Mouse (Mus musculus): Measurements from ENCODE around the gene Zdhhc7.
A peak's percentile ranks its signal among the peaks of the same experiment; 100 is the strongest.

Gene Zdhhc7

DNA sequence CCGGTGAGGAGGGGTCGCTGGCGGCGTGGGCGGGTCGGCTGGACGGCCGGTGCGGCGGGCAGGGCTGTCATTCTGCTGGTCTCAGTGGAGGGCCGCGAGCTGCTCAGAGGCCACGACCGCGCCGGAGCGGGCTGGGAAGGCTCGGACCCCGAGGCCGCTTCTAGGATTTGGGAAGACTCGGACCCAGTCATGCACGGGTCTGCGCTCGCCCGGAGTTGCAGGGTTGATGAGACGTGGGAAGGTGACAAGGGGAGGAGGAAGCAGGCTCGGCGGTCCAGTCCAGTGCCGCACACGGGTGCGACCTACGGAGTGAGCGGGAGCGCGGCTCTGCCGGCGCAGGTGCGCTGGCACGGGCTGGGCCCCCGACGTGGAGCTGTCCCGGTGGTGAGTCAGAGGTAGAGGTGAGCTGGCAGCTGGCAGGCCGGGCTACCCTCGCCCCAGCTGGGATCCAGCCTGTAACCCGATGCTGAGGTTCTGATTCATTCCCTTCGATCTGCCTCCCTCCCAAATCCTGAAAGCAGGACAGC is 13.1 kb upstream of the Zdhhc7 start:
- DNase-seq (ENCODE audit: low spot score in 2 of 2) = peak in 1 of 2 experiments; percentile 26

DNA sequence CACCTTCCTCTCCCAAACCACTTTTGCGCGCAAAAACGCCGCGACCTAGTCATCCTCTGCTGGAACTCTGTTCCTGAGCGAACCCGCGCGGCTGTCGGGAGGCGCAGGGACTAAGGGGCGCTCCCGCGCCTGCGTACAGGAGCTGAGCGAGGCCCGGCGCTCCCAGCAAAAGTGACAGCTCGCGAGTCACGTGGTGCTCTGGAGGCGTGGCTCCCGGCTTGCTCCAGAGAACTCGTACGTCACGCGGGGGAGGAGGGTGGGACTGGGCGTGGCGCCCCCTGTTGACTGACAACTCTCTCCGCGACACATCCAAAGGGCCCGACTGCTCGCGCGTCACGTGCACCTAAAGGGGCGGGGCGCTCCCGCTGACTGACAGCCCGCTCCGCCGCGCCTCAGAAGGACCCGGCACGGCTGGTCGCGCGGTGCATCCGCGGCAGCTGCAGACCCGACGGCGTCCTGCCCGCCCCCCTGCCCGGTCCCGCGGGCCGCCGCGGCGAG is 12.5 kb upstream of the Zdhhc7 start, which contains the start of gene 6430548M08Rik:
TSS of gene 6430548M08Rik (plus strand) at position 395 of the 498 bp plus-strand sequence.
- peak; percentile 100 for DNase-seq (ENCODE audit: low spot score in 2 of 2)

DNA sequence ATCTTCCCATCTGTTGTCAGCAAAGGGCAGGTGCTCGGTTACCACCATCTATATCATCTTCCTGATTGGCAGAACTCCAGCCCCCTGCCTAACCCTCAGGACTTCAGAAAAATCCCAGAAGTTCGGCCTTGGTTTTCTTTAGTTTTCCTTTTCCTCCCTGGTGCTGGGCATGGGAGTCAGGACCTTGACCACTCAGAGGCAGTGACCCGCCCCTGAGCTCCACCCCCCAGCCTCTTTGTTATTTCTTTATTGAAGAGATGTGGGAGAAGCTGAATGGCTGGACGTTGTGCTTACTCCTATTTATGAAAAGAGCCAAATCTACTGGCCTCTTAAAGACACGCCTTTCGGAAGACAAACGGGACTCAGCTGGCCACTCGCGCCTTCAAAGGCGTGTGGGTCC is 12.0 kb upstream of the Zdhhc7 start:
- DNase-seq (ENCODE audit: low spot score in 2 of 2) = no peak

DNA sequence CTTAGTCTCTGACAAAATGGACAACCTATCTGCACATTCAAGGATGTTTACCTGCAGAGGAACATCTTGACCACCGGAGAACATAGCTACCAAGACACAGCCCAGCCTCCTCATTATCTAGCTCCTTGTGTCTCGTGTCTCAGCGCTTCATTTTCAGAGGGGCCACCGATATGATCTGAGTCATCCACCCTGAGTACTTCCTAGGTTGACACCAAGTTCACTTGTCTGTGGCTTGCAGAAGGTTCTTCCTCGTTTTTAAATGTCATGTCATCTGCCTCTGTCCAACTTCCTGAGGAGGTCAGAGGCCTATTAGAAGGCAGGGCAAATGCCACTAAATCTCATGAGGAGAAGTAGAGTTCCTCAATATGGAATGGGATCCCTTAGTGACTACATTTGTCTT is 11.3 kb upstream of the Zdhhc7 start:
- DNase-seq (ENCODE audit: low spot score in 2 of 2) = no peak

DNA sequence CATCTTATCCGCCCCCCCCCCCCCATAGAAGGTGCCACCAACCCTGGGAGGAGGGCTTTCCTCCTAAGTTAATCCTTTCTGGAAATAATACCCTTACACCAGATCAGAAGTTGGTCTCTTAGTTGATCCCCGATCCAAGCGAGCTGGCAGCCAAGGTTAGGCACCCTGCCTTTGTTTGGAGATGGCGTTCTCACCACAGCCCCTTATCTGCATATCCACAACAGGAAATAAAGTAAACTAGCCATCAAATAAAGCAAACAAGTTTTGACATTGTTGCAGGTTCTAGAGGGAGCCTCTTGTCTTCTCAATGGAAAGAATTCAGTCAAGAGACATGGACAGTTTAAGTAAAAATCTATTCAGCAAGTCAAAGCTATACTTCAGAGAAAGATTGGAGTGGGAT is 10.1 kb upstream of the Zdhhc7 start:
- no peak for DNase-seq (ENCODE audit: low spot score in 2 of 2)

DNA sequence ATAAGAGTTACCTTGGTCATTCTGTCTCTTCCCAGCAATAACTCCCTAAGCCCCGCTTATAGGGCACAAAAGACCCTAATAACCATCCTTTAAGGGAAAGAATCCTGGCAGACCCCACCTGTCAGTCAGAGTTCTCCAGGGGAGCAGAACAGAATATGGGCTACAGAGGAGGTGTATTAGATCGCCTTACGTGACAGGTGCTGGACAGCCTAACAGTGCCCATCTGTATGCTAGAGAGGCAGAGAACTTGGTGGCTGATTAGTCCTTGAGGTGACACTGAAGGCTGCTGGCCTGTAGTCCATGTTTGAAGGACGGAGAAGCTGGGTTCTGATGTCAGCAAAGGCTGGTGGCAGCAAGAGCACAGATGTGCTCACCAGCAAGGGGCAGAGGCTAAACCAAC is 9.7 kb upstream of the Zdhhc7 start:
- DNase-seq (ENCODE audit: low spot score in 2 of 2) = no peak

DNA sequence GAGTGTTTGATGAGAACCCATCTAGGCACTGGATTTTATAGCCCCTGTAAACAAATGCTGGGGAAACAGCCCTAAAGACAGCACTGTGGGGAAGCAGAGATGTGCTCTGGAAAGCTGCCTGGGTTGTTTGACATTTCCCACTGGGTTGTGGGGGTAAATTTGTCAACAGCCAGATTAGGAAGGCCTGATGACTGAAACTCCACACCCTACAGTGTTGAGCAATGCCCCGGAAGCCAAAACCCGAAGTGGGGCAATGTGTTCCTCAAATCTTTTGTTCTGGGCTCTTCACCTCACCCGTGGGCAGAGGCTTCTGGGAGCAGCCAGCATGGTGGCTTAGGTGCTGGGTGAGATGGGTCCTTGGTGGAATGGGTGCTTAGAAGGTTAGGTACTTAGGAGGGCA is 7.9 kb upstream of the Zdhhc7 start:
- no peak for DNase-seq (ENCODE audit: low spot score in 2 of 2)

DNA sequence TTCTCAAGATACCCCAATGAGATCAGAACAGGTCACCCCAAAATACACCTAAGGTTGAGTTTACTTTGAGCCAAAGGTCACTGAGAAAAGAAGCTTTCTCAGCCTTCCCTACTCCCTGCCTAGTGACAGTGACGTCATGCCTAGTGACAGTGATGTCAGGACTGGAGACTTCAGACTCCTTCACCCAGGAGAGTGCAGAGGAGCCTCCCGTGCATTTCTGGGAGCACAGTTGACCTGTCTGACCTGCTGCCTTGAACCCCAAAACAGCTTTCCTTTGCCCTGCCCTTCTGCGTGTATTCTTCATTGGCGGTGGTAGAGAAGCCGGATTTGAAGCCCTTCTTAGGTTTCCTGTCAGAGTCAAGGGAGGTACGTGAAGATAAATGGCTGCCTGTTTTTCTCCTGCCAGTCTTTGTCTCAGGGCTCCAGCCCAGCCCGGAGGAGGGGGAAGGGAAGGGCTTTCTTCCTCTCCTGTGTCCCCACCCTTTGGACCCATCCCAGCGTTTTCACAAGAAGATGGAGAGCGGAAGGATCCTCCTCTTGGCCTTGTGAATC is 3.5 kb upstream of the Zdhhc7 start:
- peak in 1 of 2 experiments; percentile 33 for DNase-seq (ENCODE audit: low spot score in 2 of 2)

DNA sequence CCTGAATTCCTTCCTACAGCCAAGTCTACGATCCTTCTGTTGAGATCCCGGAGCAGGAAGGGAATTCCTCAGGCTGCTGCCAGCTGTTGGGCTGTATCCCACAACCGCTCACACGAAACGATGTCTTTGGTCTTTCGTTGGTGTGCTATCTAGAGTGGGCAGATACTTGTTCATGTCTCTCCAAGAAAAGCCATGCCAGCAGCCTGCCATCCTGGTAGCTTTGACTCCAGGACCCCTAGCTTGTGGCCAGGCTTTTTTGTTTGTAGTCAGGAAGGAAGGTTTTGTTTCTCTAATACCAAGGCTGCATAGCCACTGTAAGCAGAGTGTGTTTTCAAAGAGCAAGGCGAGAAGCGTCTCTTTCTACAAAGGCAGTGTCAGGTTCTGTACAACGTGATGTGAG is 2.6 kb upstream of the Zdhhc7 start:
- no peak for DNase-seq (ENCODE audit: low spot score in 2 of 2)

DNA sequence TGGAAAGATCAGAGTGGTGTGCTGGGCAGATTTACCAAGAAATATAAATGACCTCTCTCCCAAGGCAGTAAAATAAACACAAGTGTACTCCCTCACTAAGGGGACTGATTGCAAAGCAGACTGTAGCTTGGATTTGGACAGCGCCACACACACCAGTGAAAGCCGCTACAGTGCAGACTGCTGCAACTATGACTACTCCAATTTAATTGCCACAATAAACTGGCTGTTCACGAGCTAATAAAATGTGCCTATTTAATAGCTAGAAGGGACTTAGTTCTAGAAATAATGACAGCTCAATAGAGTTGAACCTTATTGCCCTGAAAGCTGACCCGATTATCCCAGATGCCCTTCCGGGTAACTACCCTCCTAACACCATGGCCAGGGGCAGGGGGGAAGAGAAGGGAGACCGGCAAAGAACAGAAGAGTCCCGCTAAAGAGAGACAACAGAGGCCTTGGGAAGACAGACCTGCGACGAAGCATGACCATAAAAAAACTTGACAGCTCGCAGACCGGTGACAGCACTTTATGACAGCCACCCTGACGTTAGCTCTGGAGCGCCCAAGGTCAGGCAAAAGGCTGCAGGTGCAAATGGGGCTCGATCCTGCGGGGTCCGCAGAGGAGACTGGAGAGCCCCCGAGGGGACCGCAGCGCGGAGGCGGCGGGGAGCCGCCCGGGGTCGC is 754 bp downstream of the Zdhhc7 start:
- no peak for DNase-seq (ENCODE audit: low spot score in 2 of 2)

DNA sequence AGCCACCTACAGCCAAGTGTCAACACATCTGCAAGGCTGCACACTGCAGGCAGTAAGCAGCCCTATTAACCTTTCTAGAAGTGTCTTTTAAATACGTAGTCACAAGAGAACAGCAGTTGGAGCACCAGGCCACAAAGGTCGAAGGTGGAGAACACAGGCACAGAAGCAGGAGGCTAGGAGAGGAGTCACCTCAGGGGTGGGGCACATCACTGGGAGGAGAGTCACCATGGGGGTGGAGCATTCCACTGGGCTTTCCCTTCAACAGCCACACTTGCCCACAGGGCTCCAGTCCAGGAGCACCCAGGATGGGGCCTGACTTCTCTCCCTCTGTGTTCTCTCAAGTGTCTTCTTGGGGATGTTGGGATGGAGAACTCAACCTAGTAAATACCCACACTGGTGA is 4.8 kb downstream of the Zdhhc7 start:
- no peak for DNase-seq (ENCODE audit: low spot score in 2 of 2)

DNA sequence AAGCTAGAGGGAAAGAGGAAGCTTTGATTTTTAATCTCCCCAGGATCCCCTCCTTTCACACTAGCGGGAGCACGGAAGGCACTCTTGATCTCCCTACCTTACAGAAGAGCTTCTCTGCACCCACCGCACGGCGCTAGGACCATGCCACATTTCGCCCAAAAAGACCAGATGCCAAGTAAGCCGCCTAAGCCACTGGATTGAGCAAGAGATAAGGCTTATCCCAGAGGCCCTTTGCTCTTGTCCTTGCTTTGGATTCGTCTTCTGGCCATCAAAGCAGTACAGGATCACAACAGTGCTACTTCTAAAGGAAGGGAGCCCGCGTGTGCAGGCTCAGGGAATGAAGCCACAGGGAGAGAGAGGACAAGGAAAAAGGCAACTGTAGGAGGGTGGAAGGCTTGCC is 6.5 kb downstream of the Zdhhc7 start:
- no peak for DNase-seq (ENCODE audit: low spot score in 2 of 2)

DNA sequence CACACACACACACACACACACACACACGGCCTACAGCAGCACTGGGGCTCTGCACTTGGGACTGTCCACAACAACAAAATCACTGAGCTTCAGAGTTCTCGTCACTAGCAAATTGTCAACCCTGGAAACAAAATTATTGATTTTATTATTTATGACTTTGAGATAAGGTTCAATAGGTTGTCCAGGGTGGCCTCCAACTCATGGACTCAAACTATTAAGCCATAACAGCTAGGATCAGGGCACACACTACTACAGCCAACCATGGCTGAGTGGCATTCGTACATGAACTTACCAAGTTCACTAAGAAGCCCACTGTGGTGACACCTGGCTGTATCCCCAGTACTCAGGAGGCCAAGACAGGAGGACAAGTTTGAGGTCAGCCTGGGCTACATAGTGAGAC is 8.2 kb downstream of the Zdhhc7 start:
- no peak for DNase-seq (ENCODE audit: low spot score in 2 of 2)

DNA sequence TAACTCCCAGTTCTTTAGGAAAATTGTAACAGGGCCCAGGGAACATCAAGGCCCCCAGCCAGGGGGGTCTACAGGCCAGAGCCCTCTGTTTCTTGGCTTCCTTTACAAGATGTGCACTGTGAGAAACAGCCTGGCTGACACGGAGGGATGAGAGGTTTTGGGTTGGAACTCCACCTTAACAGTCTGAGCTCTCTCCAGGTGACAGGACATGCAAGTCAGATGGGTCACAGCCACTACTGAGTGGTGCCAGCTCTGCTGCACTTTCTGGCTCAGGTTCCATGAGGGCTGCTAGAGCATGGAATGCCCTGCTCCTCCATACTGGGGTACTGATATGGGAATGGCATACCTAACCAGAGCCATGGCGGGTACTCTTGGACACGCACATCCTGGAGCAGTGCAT is 10.2 kb downstream of the Zdhhc7 start:
- DNase-seq (ENCODE audit: low spot score in 2 of 2) = no peak

DNA sequence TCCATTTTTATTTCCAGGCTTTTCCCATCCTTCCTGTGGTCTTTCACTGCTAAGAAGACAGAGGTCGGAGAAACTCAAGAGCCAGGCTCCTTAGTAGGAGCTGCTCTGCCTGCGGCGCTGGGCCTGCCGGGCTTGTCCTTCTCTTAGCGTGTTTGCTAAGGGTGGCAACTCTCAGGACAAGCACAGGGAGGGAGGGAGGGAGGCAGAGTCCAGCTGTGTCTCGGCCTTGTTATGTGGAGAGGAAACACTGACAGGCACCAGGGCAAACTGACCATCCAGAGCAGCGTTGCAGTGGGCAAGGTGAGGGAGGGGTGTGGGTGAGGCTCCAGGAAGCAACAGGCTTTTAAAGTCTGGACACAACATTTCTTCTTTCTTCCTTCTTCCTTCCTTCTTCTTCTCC is 11.8 kb downstream of the Zdhhc7 start:
- no peak for DNase-seq (ENCODE audit: low spot score in 2 of 2)

DNA sequence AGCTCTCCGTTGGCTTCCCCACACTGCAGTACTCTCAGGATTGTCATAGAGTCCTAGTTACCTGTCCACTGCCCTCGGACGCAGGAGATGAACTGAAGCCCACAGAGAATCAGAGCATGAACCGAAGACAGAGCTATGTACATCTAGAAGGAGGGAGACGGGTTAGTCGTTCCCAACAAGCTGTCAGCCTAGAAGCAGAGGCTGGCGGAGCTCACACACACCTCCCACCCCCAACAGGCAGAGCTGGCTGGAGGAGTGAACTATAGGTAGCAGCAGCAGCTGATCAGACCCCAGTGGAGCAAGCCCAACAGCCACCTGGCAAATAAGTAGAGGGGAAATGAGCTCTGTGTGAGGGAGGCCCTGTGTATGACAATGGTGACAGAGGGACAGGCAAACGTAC is 16.5 kb downstream of the Zdhhc7 start:
- DNase-seq (ENCODE audit: low spot score in 2 of 2) = no peak

DNA sequence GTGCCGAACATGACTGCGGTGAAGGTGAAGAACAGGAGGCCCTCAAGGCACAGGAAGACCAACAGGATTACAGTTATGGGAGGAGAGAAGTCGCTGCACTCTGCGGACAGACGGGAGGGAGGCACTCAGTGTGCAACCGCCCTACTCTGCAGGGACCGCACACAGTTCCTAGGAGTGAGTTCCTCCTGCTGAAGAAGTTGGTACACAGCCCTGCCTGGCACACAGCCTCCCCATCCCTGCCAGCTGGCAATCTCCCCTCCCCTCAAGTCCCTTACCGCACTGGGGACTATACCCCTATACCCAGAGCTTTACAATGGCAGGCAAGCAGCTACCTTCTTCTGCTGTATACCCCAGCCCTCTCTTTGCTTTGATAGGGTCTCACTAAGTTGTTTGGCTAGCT is 18.0 kb downstream of the Zdhhc7 start:
- no peak for DNase-seq (ENCODE audit: low spot score in 2 of 2)

DNA sequence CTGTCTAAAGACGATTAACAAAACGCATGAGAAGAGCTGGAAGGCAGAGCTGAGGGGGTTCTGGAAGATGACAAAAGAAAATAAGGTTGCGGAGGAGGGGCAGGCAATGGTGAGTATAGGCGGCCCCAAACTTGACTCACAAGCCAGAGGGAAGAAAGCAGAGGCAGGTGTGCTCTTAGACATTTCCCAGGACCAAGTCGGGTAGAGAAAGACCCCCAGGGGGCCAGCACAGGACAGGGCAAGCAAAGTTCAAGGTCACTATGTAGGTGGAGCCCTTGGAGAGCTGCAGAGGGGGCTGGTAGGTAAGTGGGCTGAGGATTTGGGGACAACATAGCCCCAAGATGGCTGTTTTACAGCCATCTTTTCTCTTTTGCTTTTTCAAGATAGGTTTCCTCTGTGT is 21.9 kb downstream of the Zdhhc7 start:
- no peak for DNase-seq (ENCODE audit: low spot score in 2 of 2)

DNA sequence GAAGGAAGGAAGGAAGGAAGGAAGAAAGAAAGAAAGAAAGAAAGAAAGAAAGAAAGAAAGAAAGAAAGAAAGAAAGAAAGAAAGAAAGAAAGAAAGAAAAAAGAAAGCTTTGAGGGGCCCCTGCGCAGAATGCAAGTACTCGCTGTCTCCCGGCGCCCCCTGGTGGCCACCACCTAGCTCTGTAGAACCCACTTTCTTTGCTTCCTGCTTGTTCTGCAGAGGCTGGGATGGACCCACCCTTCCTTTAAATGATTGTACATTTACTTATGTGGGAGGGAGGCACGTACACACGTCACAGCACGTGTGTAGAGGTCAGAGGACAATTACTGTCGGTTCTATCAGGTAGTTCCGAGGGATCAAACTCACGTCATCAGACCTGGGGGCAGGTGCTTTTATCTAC is 23.2 kb downstream of the Zdhhc7 start:
- DNase-seq (ENCODE audit: low spot score in 2 of 2) = peak; percentile 47 to 68

DNA sequence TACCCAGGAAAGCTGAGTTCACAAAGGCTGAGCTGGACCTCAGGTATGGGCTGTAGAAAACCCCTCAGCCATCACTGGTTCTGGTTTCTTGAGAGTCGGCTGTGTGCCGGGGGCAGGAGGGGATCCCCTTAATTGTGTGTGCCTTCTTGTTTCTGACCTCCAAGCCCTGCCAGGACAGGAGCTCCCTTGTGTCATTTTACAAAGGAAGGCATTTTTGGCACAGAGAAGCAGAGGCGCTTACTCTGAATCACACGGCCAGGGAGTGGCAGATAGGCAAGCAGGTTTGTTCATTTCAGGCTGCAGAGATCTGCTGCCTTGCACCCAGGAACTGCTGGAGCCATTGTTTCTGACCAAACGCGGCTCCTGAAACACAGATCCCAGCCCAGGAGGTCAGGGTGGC is 25.9 kb downstream of the Zdhhc7 start:
- DNase-seq (ENCODE audit: low spot score in 2 of 2) = no peak

DNA sequence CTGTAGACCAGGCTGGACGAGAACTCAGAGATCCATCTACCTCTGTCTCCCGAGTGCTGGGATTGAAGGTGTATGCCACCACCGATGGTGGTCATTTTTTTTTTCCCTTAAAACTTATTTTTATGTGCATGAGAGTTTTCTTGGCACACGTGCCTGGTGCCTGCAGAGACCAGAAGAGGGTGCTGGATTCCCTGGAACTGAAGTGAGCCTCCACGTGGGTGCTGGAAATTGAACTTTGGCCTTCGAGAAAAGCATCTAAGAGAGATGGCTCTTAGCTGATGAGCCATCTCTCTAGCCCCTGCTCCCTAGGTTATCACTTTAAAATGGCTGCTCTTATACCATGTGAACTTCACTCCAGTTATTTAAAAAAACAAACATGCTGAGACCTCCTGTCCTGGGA is 26.8 kb downstream of the Zdhhc7 start:
- no peak for DNase-seq (ENCODE audit: low spot score in 2 of 2)

DNA sequence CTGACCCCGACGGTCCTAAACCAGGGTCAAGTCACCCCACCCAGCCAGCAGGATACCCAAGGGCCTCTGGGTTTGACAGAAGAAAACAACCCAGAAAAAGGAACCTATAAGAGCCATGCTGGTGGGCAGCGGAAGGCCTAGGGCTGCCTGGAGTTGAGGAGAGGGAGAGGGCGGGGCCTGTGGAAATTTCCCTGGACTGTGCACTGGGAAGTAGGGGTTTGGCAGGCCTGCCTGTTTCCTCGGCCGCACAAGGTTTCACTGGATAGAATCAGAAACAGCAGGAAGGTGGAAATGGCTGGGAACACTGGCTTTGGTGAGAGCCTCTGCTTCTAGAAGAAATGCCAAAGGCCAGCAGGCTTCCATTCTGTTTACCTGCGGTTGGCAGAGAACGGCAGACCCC is 28.5 kb downstream of the Zdhhc7 start:
- no peak for DNase-seq (ENCODE audit: low spot score in 2 of 2)

DNA sequence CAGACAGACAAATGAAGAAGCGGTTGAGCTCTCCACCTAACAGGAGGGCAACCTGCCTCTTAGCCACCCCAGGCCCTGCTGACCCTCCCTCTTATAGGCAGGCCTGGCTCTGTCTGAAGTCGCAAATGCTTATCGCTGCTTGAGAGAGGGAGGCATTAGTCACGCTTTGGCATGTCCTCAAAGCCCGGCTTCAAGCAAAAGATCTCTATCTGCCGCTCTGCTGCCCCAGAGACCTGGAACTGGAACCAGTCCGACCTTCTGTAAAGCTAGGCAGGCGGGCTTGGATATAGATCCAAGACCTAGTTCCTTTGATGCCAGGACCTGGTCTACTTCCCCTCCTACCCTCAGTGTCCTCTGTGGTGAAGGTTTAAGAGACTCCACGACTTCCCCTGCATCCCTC is 29.0 kb downstream of the Zdhhc7 start:
- no peak for DNase-seq (ENCODE audit: low spot score in 2 of 2)

DNA sequence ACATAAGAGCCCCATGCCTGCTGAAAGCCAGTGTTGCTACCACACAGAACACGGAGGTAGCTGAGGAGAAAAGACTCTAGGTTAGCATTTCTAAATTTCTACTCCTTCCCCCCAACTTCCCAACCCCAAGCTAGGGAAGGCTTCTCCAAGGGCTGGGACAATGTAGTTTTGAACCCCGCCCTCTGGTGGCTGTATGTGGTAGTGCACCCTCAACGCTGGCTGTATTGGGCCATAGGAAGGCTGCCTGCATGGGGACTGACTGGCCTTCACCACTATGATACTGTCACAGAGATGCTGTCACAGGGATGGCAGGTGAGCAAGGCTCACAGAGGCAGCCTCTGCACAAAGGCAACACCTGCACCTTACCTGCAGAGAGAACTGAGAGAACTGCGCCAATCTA is 29.6 kb downstream of the Zdhhc7 start:
- peak; percentile 56 to 64 for DNase-seq (ENCODE audit: low spot score in 2 of 2)

Measured in natural killer cell, adult 2 months (primary cell).